Mouse (Mus musculus) gastrocnemius, postnatal 10 days (tissue): Measurements from ENCODE around the gene Rflnb. TPM values are rescaled to one million over a fixed set of nuclear protein-coding genes. Genes with fewer than 3 reads are reported as not detected.
"Not testable (repeated sequence)": the region's sequence is repeated elsewhere in the genome, so short reads cannot be mapped to it uniquely, and the experiment has no call there.

Experiments
- DNase-seq: peaks from one replicate; pipeline ENCODE4 v3.0.0; 2021; ENCODE audit warnings: mixed read lengths
- total RNA-seq, 2 experiments: library from RNA; stranded (reverse); gene quantifications; 2 replicates each; pipeline ENCODE4 v1.2.3; 2021

Rflnb gene
- total RNA-seq, 2 experiments from 2014 or later: 58.8 to 66.8 TPM

DNA sequence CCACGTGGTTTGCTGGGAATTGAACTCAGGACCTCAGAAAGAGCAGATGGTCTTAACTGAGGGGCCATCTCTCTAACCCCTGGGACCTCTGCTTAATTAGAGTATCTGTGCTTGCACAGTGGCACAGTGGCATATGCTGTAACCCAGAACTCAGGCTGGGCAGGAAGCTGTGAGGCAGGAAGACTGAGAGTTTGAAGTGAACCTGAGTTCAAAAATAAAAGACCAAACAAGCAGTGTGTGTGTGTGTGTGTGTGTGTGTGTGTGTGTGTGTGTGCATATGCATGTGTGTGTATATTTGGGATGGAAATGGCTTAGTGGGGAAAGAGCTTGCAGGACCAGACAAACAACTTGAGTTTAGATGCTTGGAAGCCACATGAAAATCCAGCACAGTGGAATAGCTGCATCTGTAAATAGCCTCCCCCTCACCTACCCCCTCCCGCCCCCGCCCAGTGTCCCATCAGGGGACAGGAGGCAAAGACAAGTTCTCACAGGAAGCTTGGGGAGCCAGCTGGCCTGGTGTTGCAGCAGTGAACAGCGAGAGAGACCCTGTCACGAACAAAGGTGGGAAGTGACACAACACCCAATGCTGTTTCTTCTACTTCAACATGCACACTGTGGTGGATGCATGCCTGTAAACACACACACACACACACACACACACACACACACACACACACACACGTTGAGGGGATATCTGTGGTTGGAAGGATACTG, 10.2 kb upstream of the Rflnb start:
- DNase-seq: no peak

DNA sequence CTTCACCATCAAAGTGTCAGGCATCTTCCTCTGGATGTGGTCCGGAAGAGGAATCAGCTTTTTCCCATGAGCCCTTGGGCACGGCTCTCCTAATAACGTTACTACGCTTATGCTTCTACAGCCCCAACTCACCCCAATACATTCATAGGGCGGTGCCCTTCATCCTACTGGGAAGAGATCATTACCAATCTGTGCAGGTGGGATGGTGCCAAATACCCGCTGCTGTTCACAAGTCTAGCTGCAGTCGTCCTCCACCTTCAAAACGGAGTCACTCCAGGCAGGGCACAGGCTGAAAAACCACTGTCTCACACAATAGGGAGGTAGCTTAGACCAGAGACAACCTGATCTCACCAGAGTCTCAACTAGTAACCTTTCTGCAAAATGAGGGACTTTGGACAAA, 7.6 kb upstream of the Rflnb start:
- DNase-seq: no peak

DNA sequence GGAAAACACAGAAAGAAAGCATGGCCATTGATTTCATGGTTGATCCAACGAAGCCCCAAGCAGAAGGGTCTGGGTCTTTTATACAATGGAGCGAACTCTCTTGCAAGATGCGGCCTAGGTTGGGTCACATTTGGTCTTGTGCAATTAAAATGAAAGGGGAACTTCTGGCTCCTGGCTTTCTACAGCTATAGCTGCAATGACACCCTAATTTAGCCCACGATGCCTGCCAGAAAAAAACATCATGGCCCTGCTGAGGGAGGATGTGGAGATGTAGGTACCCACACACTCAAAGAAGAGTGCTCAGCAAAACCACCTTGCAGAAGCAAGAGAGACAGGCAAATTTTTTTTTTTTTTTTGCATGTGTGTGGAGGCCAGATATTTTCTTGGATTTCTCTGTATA, 6.3 kb upstream of the Rflnb start:
- DNase-seq: no peak

DNA sequence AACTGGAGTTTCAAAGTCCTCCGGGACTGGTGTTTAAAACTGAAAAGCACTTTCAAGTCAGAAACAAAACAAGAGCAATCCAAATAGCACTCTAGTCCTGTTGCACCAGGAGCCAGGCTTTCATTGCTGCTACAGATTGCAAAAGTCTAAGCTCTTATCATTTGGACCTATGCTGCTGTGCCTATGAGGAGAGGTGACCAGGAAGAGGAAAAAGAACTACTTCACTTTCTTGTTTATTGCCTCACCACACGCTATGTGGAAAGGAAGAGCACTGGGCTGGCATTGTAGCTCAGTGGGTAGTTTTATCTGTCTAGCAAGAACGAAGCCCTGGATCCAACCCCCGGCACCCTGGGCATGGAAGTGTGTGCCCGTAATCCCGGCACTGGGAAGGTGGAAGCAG, 5.8 kb upstream of the Rflnb start:
- DNase-seq: no peak

DNA sequence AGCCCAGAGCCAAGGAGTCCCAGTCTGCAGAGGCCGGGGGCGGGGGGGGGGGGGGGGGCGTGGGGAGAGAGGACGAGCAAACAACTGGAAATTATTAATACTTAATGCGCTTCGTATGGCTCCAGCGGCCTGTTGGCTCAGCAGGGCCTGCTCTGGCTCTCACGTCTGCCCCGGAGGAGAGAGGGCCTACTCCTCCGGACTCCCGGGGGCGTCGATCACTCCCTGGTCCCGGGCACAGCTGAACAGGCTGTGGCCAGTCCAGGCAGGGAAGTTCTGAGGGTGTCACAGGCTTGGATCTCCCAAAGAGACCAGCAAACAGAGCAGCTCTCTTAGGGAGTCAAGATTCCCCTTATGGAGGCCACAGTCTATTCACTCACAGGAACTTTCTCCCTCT, 487 bp upstream of the Rflnb start:
- DNase-seq: peak; percentile 38

DNA sequence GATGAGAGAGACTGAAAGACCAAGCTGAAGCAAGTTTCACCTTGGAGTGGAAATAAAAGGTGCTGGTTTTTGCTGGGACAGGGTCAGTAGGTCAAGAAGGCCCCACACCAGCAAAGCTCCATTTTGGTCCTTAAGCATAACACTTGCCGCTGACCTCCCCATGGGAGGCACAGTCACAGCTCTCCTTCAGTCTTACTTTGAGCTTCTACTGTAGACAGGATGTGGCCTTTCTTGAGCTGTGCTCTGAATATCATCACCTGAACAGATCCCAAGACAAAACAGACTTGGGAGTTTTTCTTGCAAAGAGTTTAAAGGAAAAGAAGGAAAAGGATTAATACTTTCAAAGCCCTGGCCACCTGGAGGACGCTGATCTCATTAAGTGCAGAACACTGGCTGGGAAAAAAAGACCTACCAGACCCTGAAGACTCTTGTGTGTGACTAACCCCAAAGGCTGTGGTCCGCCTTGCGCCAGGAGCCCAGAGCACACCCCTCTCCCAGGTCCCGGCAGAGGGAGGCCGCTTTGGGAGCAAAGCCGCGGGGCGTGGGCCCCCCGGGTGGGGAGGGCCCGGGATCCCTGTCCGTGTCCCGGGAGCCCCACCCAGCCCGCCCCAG, 949 bp downstream of the Rflnb start:
- no peak for DNase-seq

DNA sequence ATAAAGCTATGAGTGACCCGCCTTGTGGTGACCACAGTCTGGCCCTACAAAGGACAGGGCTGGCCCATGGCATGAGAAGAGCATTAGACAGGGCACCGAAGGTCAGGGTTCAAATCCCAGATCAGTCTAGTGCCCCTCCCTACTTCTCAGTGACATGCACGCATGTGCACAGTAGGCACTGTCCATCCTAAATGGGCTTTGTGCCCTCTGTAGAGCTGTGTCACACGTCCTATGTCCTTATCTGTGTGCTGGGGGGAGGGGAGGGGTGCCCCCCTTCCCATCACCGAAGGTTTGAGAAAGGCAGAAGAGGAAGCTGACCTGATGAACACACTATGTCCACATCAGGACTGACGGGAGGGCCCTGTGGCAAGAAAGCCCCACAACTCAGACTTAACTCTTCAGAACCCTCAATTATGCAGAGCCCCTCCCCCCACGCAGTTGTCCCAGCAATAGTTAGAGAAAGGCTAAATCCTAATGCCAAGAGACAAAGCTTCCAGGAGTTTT, 2.5 kb downstream of the Rflnb start:
- no peak for DNase-seq

DNA sequence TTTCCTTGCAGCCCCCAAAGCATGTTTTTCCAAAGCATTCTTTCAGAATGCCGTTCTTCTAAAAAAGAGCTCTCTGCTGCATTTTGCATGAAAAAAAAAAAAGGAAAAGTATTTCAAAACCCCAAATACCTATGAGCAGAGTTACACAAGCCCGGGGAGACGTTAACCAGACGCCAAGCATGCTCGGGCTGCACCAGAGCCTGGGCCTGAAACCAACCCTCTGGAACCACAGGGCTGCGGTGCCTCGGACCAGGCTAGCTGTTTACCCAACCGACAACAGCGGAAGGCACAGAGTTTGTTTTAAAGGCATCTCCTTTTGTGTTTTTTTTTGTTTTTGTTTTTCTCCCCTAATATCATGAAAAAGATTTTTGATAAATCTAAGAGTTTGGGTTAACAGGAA, 6.7 kb downstream of the Rflnb start:
- DNase-seq: no peak

DNA sequence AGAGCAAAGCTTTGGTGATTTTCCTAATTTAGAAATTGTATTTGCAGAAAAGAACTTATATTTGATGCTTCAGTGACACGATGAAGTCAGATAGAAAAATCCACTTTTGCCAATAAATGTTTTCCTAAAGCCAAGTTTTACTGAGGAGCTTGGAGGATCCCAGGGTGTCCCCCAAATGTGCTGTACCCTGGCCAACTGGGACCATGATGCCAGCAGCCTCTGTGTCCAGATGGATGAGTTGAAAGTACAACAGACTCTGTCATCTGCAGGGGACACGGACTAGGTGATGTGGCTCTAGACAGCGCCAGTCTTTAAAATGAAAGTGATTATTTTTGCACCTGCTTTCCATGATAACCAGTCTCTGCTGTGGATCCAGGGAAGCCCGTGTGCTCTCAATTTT, 7.7 kb downstream of the Rflnb start:
- no peak for DNase-seq

DNA sequence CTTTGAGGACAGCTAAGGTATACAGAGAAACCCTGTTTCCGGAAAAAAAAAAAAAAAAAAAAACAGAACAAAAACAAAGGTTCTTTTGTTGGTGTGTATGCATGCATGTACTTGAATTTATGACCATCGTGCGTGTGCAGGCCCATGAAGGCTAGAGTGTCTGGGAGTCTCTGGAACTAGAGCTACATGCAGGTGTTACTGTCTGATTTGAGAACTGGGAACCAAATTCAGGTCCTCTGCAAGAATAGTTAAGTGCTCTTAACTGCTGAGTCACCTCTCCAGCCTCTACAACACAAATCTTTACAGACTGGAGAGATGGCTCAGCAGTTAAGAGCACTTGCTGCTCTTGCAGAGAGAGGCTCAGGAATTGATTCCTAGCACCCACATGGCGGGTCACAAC, 11.8 kb downstream of the Rflnb start:
- no peak for DNase-seq

DNA sequence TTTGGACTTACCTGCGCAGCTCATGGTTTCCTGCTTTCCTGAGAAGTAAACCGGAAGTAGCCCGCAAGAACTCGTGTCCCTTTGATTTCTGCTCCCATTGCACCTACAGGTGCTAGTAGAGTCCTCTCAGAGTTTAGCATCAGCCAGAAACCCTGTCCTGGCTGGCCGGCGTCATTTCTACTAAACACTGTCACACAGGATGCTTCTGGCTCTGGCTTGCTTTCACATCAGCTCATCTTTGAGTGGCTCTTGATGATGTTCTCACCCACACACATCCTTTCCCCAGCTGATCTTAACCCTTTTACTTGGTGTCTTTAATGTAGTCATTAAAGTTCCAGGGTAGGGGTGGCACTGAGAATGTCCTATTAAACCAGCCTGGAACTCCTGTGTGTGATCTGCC, 12.3 kb downstream of the Rflnb start:
- DNase-seq: no peak

DNA sequence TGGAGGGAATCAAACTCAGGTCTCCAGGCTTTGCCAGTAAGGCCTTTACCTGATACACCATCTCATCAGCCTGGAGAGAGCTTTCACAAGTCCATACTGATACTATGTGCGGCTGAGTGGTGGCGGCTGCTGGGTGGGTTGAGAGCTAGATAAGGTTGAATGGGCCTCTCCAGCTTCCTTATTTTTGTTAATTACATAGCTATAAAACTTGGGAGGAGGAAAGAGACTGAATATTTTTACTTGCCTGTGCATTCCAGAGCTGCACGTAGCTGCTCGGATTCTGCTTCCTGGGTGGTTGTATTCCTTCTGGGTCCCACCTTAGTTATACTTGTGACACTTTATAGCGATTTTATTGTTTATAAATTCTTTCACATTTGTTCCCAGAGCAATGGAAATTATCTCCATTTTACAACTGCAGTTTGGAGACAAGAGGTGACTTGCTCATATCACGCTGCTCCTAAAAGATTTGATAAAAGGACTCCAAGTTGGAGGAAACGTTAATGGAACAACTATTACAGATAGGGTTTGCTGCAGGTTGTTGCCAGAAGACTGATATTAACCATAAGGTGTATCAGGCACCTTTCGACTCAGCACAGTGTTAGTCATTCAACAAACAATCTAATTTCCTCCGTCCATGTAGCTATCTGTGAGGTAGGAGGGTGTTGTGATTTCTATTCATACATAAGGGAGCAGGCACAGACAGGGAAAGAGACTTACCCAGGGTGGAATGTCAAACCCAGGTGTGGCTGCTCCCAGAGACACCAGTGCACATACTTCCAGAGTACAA, 16.6 kb downstream of the Rflnb start:
- DNase-seq: no peak

DNA sequence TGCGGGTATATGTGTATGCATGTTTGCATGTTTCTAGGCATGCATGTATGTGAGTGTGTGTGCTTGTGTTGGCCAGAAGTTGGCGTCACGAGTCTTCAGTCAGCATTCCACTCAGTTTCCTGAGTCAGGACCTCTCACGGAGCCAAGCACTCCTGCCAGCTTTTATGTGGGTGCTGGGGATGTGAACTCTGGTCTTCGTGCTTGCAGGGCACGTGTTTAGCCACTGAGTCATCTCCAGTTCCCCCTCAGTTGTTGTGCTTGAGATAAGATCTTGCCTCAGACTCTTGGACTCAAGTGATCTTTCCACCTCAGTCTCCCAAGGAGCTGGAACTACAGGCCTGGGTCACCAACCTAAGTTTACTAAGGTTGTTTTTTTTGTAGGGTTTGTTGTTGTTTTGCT, 18.5 kb downstream of the Rflnb start:
- DNase-seq: no peak

DNA sequence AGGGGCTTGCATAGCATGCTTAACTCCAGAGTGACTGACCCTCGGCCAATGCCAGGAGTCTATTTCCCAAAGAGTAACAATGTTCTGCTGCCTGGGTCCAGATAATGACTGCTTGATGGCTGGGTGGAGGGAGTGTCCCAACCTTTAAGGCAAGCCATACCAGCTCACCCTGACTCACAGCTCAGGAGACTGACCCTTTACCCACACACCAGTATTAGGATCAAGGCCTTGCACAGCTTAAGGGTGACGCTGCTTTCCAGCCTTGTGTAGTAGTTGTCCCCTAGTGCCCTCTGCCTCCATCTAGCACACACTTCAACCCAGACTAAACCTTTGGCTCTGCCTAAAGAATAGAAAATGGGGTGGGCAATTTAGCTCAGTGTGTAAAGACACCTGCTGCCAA, 19.4 kb downstream of the Rflnb start:
- no peak for DNase-seq

DNA sequence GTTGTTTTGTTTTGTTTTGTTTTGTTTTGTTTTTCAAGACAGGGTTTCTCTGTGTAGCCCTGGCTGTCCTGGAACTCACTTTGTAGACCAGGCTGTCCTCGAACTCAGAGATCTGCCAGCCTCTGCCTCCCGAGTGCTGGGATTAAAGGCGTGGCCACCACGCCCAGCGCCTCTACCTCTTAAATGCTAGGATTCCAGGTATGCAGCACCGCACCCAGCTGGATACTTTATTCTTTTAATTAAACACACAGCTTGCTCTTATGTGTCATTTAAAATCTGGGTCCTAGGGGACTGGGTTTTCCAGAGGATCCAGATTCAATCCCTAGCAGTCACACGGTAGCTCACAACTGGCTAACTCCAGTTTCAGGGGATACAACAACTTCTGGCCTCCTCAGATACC, 23.3 kb downstream of the Rflnb start:
- DNase-seq: not testable (repeated sequence)

DNA sequence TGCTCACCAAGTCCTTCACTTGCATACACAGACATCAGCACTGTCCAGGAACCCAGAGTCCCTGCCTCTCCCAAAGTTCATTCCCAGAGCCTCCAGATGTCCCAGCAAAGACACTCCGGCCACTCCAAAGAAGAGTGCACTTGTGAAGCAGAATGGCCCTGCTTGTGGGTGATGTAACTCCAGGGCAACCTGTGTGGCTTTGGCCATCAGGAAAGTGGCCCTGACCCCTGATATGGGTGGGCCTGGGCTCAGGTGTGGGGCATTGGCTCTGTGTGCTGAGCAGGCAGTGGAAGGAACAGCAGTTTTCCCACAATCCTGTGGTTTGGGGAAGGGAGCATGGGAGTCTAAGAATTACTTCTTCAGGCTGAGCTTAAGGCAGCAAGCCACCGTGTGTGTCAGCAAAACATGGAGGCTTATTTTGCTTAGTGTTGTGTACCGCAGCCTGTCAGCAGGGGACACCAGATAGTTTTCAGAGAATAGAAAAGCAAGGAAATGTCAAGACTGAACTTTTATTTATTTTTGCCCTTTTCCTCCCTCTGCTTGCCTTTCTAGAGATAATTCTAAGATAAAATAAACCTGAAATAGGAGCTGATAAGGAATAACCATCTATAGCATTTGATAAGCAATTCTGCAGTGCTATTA, 26.2 kb downstream of the Rflnb start:
- no peak for DNase-seq

DNA sequence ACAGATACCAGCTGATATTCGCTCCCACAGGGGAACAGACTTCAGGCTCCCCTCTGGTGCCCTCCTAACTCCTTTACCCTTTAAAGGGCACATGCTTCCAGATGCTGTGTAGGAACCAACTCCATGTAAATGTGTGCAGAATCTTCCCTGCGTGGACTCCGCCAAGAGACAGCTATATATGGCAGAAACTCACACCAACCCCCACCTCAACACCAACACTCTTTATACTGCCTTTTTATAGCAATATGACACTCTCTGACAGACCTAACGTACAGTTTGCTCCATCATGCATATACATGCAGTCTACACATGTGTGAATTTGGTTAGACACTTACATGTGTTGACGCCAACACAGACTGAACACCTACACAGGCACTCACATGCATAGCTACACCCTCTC, 26.9 kb downstream of the Rflnb start:
- no peak for DNase-seq

DNA sequence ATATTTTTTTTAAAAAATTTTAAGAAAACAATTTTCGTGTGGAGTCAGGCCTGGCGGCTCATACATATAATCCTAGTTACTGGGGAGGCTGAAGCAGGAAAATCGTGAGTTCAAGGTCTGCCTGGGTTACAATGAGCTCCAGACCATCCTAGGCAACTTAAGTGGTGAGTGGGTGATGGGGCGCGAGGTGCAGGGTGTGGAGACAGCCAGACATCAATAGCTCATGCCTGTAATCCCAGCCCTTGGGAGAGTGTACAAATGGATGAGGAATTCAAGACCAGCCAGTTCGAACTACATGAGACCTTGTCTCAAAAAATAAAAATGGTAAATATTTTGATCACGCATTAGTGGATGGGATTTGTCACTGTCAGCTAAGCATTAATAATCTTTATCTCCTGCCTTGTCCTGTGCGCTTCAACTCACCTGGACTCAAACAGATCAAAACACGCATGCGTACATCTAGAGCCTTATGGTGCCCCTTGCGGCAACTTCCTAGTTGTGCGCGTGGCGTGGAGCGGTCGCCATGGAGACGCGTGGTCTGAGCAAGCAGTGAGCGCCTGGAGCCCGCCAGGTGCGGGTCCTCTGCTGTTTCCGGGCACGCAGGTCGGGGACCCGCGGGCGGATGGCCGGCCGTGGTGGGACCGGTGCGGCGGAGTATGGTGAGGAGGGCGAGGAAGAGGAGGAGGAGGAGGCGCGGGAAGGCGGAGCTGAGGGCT, 28.0 kb downstream of the Rflnb start, which contains the start of gene 1700016K19Rik:
Gene 1700016K19Rik (plus strand): TSS at position 473 of the 716 bp plus-strand sequence.
- DNase-seq: peak; percentile 74

DNA sequence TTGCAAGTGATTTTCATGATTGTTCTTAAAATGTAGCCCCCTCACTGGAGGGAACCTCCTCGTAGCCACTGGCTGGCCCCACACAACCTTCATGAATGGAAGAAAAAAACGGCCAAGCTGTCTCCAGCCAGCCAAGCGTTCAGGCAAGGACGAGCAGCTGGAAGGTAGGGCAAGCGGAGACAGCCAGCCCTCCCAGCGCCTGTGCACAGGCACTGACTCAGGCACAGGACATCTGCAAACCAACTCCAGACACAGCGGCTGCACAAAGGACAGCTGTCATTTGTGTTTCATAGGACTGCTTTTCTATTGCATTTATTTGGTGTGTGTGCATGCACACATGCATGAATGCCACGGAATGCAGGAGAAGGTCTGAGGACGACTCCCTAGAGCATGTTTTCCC, 33.2 kb downstream of the Rflnb start:
- no peak for DNase-seq

DNA sequence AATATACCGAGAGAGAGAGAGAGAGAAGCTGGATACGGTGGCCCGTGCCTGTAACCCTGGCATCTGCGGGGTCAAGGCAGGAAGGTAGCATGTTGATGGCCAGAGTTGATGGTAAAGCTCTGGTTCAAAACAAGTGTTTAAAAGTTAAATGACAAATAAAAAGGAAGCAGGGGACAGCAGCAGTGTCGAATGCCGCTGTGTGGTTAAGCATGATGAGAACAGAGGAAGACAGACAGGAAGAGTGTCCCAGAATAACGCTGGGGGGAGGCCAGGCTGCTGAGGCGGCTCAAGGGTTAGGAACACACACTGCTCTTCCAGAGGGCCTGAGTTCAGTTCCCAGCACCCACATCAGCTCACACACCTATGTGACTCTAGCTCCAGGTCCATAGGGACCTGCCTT, 35.1 kb downstream of the Rflnb start:
- DNase-seq: no peak

DNA sequence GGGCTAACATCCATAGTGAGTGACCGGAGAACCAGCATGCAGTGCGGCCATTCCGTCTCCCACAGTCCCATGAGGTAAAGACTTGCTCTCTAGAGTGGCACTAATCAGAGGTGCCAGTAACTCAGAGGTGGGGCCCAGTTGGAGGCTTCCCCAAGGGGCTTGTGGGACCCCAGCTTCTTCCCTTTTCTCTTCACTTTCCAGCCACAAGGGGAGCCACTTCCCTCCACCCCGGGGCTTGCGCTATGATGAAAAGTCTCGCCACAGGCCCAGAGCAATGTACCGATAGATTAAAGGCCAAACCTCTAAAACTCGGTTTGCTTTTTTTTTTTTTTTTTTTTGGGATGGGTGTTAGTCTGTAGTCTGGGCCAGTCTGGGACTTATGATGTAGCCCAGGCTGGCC, 35.7 kb downstream of the Rflnb start:
- no peak for DNase-seq
